Mouse (Mus musculus): ENCODE measurements around the gene Aldh4a1.

DNA sequence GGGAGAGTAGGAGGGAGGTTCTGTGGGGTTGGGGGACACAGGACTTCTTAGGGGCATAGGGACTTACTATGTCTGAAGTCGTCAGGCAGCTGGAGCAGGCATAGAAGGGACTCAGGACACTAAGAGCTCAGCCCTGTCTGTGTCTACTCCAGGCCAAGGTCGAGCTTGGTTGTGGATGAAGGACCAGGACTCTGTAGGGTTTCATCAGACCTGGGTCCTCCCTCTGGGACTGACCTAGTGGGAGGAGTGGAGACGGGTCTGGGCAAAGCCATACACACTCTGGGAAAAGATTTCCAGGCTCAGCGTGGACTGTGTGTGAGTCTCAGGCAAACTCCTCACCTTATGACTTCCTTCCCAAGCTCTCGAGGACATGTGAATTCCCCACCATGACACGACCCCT lies 2.9 kb upstream of the Aldh4a1 start:
- TF ChIP-seq POLR2A (IDR thresholded peaks at IDR 0.05; ENCODE audit: low read depth, low read length) (no peak), CTCF (conservative IDR thresholded peaks at IDR 0.05; ENCODE audit: insufficient read depth, insufficient read length, low read depth, low read length) (no peak)

Measured in kidney, adult 2 months (tissue).